Mouse (Mus musculus) ZHBTc4 (cell line): ENCODE results near the gene Gadl1.
"Not testable (repeated sequence)": the region's sequence is repeated elsewhere in the genome, so short reads cannot be mapped to it uniquely, and the experiment has no call there.

Source experiments
- DNase-seq: peaks from one replicate; pipeline ENCODE4 v3.0.0-alpha.2; 2011; ENCODE audit warnings: low read depth, low spot score

The Gadl1 gene

GRCm38 (mm10) chr9:116018586-116018985, 109.3 kb downstream of the Gadl1 start:
- DNase-seq, result no peak

DNA sequence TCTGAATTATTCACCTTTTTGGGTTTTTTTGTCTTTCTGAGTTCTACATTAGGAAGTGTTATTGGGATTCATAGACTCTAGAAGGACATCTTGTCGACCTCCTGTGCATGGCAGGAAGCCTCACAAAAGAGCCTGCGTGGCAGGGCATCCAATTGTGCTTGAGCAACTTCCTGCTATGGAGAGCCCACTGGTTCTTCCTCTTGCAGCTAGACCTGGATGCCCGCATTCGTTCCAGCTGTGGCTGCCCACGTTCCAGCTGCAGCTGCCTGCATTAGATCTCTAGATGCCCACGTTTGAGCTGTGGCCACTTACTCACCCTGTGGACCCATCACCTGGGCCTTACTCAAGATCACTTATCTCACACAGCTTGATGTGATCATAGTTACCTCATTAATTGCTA, 116.1 kb downstream of the Gadl1 start:
- DNase-seq, result no peak

- DNase-seq, result no peak
Observed at GRCm38 (mm10) chr9:116029076-116029475, 119.8 kb downstream of the Gadl1 start.

- peak; percentile 79 for DNase-seq
Observed at GRCm38 (mm10) chr9:116032711-116033110, 123.5 kb downstream of the Gadl1 start.

DNA sequence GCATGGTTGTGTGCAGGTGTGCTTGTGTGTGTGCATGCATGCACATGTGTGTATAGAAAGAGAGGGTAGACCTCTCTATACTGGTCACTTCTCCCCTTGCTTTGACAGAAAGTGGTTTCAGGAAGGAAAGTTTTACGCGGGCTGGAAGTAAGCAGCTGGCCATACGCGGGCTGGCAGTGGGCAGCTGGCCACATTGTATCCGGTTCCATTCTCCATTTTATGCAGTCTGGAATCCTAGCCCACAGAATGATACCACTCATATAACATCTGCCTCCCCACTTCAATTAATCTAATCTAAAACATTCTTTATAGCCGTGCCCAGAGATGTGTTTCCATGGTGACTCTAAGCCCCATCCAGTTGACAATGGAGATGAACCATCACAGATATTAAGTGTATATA, 129.0 kb downstream of the Gadl1 start:
- DNase-seq, result no peak

DNA sequence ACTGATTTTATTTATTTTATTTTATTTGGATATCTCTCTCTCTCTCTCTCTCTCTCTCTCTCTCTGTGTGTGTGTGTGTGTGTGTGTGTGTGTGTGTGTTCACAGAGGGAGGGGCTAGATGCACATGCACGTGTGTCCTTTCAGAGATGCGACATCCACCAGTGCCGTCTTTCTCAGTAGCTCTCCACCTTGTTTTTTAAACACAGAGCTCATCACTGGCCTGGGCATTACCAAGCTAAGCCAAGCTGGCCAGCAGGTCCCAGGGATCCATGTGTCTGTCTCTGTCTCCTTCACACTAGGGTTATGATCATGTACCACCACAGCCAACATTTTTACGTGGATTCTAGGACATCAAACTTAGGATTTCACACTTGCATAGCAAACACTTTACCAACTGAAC, 130.7 kb downstream of the Gadl1 start:
- no peak for DNase-seq

DNA sequence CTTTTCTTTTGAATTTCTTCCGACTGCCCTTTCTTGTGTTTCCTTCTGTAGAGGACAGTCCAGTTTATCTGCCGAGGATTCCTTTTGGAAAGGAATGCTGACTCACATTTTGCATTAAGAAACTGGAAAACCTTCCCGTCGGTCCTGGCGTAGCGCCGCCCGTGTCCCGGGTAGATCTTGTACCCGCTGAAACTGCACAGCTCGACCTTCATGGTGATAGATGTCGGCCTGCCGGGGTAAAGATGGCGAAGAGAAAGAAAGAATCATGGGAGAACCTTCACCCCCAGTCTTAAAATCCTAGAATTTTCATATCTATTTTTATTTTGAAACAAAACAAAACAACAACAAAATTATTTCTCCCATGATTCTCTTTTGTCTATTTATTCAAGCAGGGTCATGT, 131.6 kb downstream of the Gadl1 start:
- DNase-seq, result not testable (repeated sequence)

GRCm38 (mm10) chr9:116041369-116041768, 132.1 kb downstream of the Gadl1 start:
- no peak for DNase-seq

DNA sequence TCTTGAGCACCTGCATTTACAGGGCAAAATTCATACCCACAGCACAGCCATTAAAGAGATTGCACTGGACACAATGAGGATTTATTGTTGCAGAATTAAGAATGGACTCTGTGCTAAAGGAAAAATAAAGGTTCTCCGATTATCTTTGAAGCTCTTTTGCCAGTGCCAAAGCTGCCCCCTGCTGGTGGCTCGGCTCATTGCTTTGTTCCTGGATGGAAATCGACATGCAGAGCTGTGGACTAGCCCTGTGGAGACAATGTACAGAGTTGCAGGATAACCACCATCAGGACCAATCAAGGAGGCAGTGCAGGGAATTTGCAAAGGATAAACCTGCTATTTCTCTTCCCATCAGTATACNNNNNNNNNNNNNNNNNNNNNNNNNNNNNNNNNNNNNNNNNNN, 132.5 kb downstream of the Gadl1 start:
- peak; percentile 73 for DNase-seq

- peak; percentile 58 for DNase-seq
Observed at GRCm38 (mm10) chr9:116049985-116050384, 140.7 kb downstream of the Gadl1 start.

DNA sequence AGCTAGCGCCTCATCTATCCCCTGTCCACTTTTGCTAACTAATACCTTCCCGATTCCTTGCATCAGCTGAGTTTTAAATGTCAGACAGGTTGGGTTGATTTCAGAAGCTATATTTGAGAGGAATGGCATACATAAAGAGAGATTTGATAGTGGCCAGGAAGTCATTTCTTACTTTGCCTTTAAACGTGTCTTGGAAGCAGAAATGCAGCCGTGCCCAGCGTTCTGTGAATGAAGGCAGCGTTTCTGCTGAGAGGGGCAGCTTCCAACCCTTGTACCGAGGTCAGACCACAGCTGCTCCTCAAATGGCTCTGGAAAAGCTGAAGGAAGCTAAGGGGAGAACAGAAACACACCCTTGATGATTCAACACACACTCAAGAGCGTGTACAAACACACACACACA, 144.7 kb downstream of the Gadl1 start:
- no peak for DNase-seq

GRCm38 (mm10) chr9:116058475-116058874, 149.2 kb downstream of the Gadl1 start:
- no peak for DNase-seq

- DNase-seq, result no peak
Observed at GRCm38 (mm10) chr9:116059156-116059555, 149.9 kb downstream of the Gadl1 start.

DNA sequence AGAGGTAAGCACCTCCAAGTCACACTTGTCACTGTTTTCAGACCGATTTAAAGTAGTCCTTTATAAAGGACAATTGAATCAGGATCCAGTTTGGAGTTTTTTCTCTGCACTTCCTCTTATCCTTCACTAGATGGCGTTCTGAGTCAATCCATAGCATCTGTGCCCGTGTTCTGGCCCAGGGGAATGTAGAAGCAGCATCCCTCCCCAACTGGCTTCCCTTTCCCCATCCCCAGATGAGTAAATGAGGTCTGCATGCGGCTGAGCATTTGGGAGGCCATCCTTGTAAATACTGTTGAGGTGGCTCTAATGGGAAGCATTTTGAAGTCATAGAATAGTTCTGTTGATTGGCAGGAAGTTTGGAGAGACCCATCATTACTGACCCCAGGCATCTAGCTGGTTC, 151.4 kb downstream of the Gadl1 start:
- peak; percentile 58 for DNase-seq

- no peak for DNase-seq
Observed at GRCm38 (mm10) chr9:116064774-116065173, 155.5 kb downstream of the Gadl1 start.

- not testable (repeated sequence) for DNase-seq
Observed at GRCm38 (mm10) chr9:116071561-116071960, 162.3 kb downstream of the Gadl1 start.

DNA sequence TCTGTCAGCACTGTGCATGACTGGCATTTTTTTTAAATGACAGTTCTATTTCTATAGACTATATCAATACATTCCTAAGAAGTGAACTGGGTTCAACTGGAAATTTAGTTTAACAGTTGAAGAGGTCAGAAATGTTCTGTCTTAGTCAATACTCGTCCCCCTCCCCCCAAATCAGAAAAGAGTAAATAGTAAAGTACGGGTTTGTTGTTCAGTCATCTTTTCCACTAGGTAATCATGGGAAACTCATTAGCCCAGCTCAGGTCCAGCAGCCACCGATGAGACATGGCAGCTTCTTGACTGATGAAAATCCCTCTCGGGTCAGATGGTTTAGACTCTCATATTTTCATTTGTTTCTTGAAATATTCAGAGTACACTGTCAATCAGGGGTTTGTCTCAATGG, 166.9 kb downstream of the Gadl1 start:
- DNase-seq, result no peak

DNA sequence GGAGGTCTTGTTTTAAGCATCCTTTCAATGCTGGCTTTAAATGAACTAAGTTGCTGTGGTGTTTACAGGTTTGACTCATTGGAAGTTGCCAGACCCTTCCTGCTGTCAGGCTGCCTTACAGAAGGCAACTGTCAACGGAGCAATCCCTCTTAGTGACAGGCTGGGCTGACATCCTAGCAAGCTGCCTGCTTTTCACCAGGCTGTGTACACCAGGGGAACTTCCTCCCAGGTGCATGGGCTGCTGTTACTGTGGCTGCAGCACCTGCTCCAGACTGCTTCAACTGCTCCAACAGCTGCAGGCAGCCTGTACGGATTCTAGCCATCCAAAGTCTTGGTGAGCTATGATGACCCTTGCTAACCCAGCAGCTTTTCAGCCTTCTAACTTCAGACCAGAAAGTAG, 167.7 kb downstream of the Gadl1 start:
- no peak for DNase-seq

DNA sequence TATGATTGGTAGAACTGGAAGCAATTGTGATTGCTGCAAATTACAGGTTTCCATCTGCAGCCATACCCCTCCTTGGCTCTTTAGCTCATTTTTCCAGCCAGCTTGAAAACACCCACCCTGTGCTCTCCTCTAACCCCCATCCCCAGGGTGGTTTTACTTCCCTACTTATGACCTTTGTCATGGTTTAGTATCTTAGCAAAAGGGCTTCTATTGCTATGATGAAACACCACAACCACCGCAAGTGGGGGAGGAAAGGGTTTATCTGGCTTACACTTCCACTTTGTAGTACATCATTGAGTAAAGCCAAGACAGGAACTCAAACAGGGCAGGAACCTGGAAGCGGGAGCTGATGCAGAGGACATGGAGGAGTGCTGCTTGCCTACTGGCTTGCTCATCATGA, 168.2 kb downstream of the Gadl1 start:
- DNase-seq, result no peak

DNA sequence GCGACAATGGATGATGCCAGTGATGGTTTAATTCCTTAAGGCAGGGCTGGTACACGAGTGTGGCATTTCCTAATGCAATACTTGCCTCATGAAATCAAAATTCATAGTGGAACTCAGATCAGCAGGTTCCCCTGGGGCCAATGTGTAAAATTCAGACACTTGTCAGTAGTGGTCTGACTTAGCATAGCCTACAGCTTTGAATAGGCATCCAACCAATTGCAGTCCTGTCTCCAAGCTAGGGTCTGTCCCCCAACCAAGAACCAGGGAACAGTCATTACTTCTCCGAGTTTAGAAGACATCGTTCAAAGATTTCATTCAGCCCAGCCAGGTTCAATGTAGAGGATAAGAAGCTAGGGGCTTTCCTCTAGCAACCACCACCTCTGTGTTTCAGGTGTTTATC, 172.5 kb downstream of the Gadl1 start:
- no peak for DNase-seq

GRCm38 (mm10) chr9:116083300-116083699, 174.0 kb downstream of the Gadl1 start:
- no peak for DNase-seq

DNA sequence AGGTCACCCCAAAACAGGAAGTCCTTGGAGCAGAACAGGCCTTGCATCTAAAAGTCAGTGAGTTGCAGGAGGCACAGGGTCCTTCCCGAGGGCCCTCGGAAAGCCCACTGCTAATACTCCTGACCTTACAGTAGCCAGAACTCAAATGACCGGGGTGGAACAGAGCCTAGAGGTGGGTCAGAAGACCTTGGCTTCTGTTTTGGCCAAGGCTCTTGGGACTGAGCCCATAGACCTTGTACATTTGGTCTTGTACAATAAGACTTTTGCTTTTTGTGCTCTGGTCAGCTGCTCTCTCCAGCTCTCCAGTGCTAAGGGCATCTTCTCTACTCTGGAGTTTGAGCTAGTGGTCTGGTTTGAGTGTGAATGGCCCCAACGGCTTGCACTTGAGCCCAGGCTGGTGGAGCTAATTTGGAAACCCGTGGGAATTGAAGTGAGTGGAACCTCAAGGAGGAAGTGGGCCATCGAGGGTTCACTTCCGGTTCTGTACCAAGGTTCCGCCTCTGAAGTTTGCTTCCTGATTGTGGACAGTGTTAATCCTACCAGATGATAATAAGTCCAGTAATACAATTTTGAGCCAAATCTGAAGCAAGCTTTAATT, 174.6 kb downstream of the Gadl1 start:
- no peak for DNase-seq

GRCm38 (mm10) chr9:116084324-116084931, 175.2 kb downstream of the Gadl1 start:
- DNase-seq, result no peak

DNA sequence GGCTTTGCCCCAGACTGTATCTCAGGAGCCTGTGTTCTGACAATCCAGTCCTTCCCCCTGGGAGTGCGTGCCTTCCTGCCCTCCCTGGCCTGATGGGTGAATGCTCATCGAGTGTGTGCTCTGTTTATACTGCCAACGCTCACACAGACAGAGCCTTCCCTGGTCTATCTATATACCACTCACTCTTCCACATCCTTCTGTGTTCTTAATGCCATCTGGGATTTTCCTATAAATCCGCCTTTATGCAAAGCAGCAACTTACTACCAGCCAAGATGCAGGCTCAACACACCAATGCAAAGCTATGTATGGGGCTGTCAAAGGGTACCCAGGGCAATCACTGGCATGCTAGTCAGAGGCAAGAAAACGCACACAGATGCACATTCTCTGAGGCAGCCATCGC, 176.7 kb downstream of the Gadl1 start:
- DNase-seq, result no peak
